Mouse (Mus musculus) ES-Bruce4 (cell line): ENCODE measurements around the gene Acp5. TPM values are rescaled to one million over a fixed set of nuclear protein-coding genes. Genes with fewer than 3 reads are reported as not detected.

Experiments used
- H3K27ac ChIP-seq: 2 replicates; pipeline ENCODE4 v1.5.1; 2012; ENCODE audit warnings: low read length, inconsistent platforms; ENCODE audit not compliant: insufficient read depth
- H3K27me3 ChIP-seq: 2 replicates; pipeline ENCODE4 v1.6.1; 2012; ENCODE audit warnings: mild to moderate bottlenecking, low read length, inconsistent platforms; ENCODE audit not compliant: control insufficient read depth, poor library complexity, insufficient read depth, severe bottlenecking
- H3K36me3 ChIP-seq: 2 replicates; pipeline ENCODE4 v1.6.1; 2012; ENCODE audit warnings: inconsistent platforms, mild to moderate bottlenecking, low read length, moderate library complexity; ENCODE audit not compliant: control insufficient read depth, poor library complexity, insufficient read depth, severe bottlenecking
- H3K4me1 ChIP-seq: one replicate; pipeline ENCODE4 v1.8.1; 2011; ENCODE audit warnings: low read length; ENCODE audit not compliant: control insufficient read depth, insufficient read depth
- H3K4me3 ChIP-seq: 2 replicates; pipeline ENCODE4 v1.5.1; 2011; ENCODE audit warnings: low read depth, mild to moderate bottlenecking, low read length
- H3K9ac ChIP-seq: 2 replicates; pipeline ENCODE4 v1.6.1; 2012; ENCODE audit warnings: low read depth, mild to moderate bottlenecking, inconsistent platforms; ENCODE audit not compliant: poor library complexity, severe bottlenecking
- H3K9me3 ChIP-seq: replicated peaks from 2 replicates; pipeline ENCODE4 v1.6.1; 2012; ENCODE audit warnings: mild to moderate bottlenecking, low read length, inconsistent platforms; ENCODE audit not compliant: control insufficient read depth, poor library complexity, insufficient read depth, severe bottlenecking
- CTCF ChIP-seq: IDR thresholded peaks from one replicate; pipeline ENCODE4 v1.8.1; 2011; ENCODE audit warnings: low read depth, low read length
- EP300 ChIP-seq: IDR thresholded peaks from 2 replicates; pipeline ENCODE4 v1.6.1; 2011; ENCODE audit warnings: low read depth, low read length; ENCODE audit not compliant: insufficient read depth
- POLR2A ChIP-seq: IDR thresholded peaks from one replicate; pipeline ENCODE4 v1.8.1; 2011; ENCODE audit warnings: low read length; ENCODE audit not compliant: insufficient read depth
- polyA plus RNA-seq: library from polyadenylated mRNA; stranded (reverse); fragments of >200 nt; gene quantifications from 2 replicates; pipeline ENCODE4 v1.2.4, GENCODE M21; 2011; ENCODE audit warnings: low read depth; ENCODE audit not compliant: missing spikeins, insufficient read depth, insufficient read length

Acp5 gene
- polyA plus RNA-seq, 1 experiment = 7.6 TPM

DNA sequence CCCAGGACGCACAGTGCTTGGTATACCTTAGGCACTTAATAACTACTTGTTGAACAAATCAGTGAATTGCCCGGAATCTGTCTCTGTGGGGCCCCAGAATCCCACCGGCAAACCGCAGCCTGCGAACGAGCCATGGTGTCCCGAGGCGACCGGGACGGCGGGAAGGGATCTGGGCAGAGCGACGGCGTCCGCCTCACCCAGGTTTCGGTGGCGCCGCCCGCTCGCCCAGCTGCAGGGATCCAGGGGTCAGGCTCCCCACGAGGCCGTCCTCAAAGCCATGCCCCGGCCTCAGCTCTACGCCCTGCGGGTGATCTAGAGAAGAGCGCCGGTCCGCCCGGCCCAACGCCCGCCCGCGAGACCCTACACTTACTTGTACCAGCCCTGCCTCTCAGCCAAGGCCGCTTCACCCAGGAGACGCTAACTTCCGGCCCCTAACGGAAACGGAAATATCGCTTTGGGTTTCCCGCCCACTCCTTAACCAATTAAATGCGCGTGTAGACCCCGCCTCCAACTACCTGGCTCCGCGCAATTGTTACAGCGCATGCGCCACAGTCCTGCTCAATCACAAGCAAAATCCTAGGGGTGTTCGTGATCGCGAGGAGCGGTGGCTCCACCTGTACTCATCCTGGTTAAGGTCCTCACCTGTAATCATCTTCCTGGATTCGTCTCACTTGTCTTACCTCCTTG lies 18.6 kb downstream of the Acp5 start, which contains the start of gene Elof1:
Gene Elof1 (minus strand): TSS at position 433 of the 687 bp plus-strand sequence.
- Histone ChIP-seq H3K9ac (peak within 1 kb of the TSS; percentile 86), H3K27ac (peak within 1 kb of the TSS; percentile 52; the same call in 1 of the 2 replicates), H3K27me3 (no peaks in the 10 kb centered on the region), H3K9me3 (no peaks in the 10 kb centered on the region), H3K4me3 (peak within 1 kb of the TSS; percentile 89), H3K4me1 (no peaks in the 10 kb centered on the region), H3K36me3 (peaks cover 13% of the 10 kb centered on the region)
- TF ChIP-seq EP300 (peak; percentile 51; the same call in 1 of the 2 replicates), CTCF (no peak), POLR2A (peak; percentile 97)

- H3K9me3 ChIP-seq = no peaks in the 10 kb centered on the region
- H3K27ac ChIP-seq = no peak overlapping the region
- H3K4me3 ChIP-seq = peak overlapping the region; percentile 77
- H3K27me3 ChIP-seq = no peaks in the 10 kb centered on the region
- TF ChIP-seq POLR2A = no peak
- no peak for TF ChIP-seq EP300
- no peak for TF ChIP-seq CTCF
- peak overlapping the region; percentile 86 for H3K9ac ChIP-seq
- no peaks in the 10 kb centered on the region for H3K4me1 ChIP-seq
- H3K36me3 ChIP-seq = peaks cover 13% of the 10 kb centered on the region
These were observed 19.4 kb downstream of the Acp5 start for GRCm38 (mm10) chr9:22116086-22116485.

DNA sequence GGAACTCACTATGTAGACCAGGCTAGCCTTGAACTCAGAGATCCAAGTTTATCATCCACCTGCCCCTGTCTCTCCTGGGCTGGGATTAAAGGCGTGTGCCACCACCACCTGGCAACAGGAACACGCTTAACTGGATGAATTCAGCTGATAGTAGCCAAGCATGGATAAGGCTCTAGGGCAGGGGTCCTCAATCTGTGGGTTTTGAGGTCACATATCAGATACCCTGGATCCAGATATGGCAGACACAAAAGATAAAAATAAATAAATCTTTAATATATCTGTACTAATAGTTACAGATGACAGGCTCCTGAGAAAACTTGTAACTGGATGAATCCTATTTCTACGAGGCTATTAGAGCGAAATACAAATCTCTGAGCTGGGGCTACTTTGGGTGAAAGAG lies 19.9 kb downstream of the Acp5 start:
- H3K4me3 ChIP-seq = no peak overlapping the region
- no peaks in the 10 kb centered on the region for H3K4me1 ChIP-seq
- no peak overlapping the region for H3K9ac ChIP-seq
- no peaks in the 10 kb centered on the region for H3K27me3 ChIP-seq
- TF ChIP-seq POLR2A (no peak), CTCF (no peak), EP300 (no peak)
- peaks cover 13% of the 10 kb centered on the region for H3K36me3 ChIP-seq
- no peaks in the 10 kb centered on the region for H3K9me3 ChIP-seq
- no peak overlapping the region for H3K27ac ChIP-seq

- no peaks in the 10 kb centered on the region for H3K4me1 ChIP-seq
- no peak overlapping the region for H3K27ac ChIP-seq
- no peaks in the 10 kb centered on the region for H3K27me3 ChIP-seq
- H3K9me3 ChIP-seq = no peaks in the 10 kb centered on the region
- H3K4me3 ChIP-seq = no peak overlapping the region
- H3K36me3 ChIP-seq = peaks cover 9% of the 10 kb centered on the region
- TF ChIP-seq EP300 (no peak), CTCF (no peak), POLR2A (no peak)
- H3K9ac ChIP-seq = no peak overlapping the region
These were observed 27.3 kb downstream of the Acp5 start for GRCm38 (mm10) chr9:22108194-22108593.

- H3K27ac ChIP-seq = no peak overlapping the region
- no peaks in the 10 kb centered on the region; the same call in 1 of the 2 replicates for H3K27me3 ChIP-seq
- no peaks in the 10 kb centered on the region for H3K36me3 ChIP-seq
- H3K4me3 ChIP-seq = peak overlapping the region; percentile 35
- no peaks in the 10 kb centered on the region for H3K4me1 ChIP-seq
- H3K9ac ChIP-seq = peak overlapping the region; percentile 24; the same call in 1 of the 2 replicates
- TF ChIP-seq CTCF = no peak
- TF ChIP-seq EP300 = no peak
- no peak for TF ChIP-seq POLR2A
- H3K9me3 ChIP-seq = no peaks in the 10 kb centered on the region
These were observed 35.6 kb downstream of the Acp5 start for GRCm38 (mm10) chr9:22099922-22100321.

GRCm38 (mm10) chr9:22098993-22099696 lies 36.4 kb downstream of the Acp5 start, which contains the start of gene Cnn1:
Cnn1 (plus strand) TSS chr9:22099216.
- Histone ChIP-seq H3K27me3 (no peaks in the 10 kb centered on the region; the same call in 1 of the 2 replicates), H3K36me3 (no peaks in the 10 kb centered on the region), H3K9me3 (no peaks in the 10 kb centered on the region), H3K4me3 (peak within 1 kb of the TSS; percentile 35), H3K27ac (no peak within 1 kb of the TSS), H3K4me1 (no peaks in the 10 kb centered on the region), H3K9ac (peak within 1 kb of the TSS; percentile 24; the same call in 1 of the 2 replicates)
- no peak for TF ChIP-seq CTCF
- TF ChIP-seq EP300 = no peak
- no peak for TF ChIP-seq POLR2A
